ENCODE assay signal across 20 mouse cellular contexts in genomic region chr2:84627036-84627435, GRCm38 (mm10). TPM values are rescaled to one million over a fixed set of nuclear protein-coding genes. Genes with fewer than 3 reads are reported as not detected.
A peak's percentile ranks its signal among the peaks of the same experiment; 100 is the strongest.
DNase-seq lines count a peak whose midpoint lies in the region; ATAC-seq and TF ChIP-seq lines count a peak whose summit lies in the region.
"Had no signal": no experiment of that assay in that cellular context is flagged by ENCODE, and none has a peak within 500 bp of the region (broad histone marks: within the 10 kb centered on the region; RNA-seq: fewer than 3 reads in every experiment).

No protein-coding gene starts in this region.

- peak overlapping the region; percentile 6; the same call in 1 of the 2 replicates for H3K27ac ChIP-seq in heart, adult 2 months
- H3K27ac ChIP-seq in kidney, postnatal 0 days, result peak overlapping the region; percentile 14; the same call in 1 of the 2 replicates
- H3K27ac ChIP-seq in heart, postnatal 0 days (ENCODE audit: low read depth), result peak overlapping the region; percentile 62
- peak overlapping the region; percentile 48; the same call in 1 of the 2 replicates for H3K27ac ChIP-seq in stomach, embryonic 14.5 days (ENCODE audit: low read length)
- H3K27ac ChIP-seq in hindbrain, embryonic 14.5 days, result no peak overlapping the region
- H3K27ac ChIP-seq: midbrain, embryonic 13.5 days had no signal

- peaks cover 75% of the 10 kb centered on the region for H3K36me3 ChIP-seq in heart, adult 2 months (ENCODE audit: control insufficient read depth, insufficient read depth, low read length)
- H3K36me3 ChIP-seq in kidney, postnatal 0 days (ENCODE audit: insufficient read depth, low read length), result peaks cover 7% of the 10 kb centered on the region; the same call in 1 of the 2 replicates
- H3K36me3 ChIP-seq in heart, postnatal 0 days (replicated peaks; ENCODE audit: control insufficient read depth, insufficient read depth, low read length), result peaks cover 23% of the 10 kb centered on the region
- peaks cover 6% of the 10 kb centered on the region; the same call in 1 of the 2 replicates for H3K36me3 ChIP-seq in stomach, embryonic 14.5 days (ENCODE audit: control insufficient read depth, insufficient read depth, low read length)
- peaks cover 28% of the 10 kb centered on the region for H3K36me3 ChIP-seq in hindbrain, embryonic 14.5 days (replicated peaks; ENCODE audit: control insufficient read depth, insufficient read depth)

- DNase-seq in heart, adult 2 months, result no peak
- DNase-seq in heart, postnatal 25 days (ENCODE audit: low spot score), result no peak
- peak; percentile 28 for DNase-seq in kidney, postnatal 0 days (ENCODE audit: low spot score)
- no peak for DNase-seq in kidney, postnatal 4 days
- no peak for DNase-seq in heart, postnatal 0 days (ENCODE audit: low spot score)
- no peak for DNase-seq in adrenal gland, postnatal 10 days
- DNase-seq in hindbrain, embryonic 14.5 days (ENCODE audit: low spot score), result no peak
- DNase-seq: adrenal gland, postnatal 14 days; B cell, adult 2 months; cerebellum, postnatal 25 days; gastrocnemius, postnatal 14 days; lung, postnatal 4 days; spleen, adult 18-20 months had no signal

- 28% methylated on average over 3 of the region's 3 CpGs for WGBS in heart, adult 2 months
- WGBS in kidney, postnatal 0 days, result 27% methylated on average over 3 of the region's 3 CpGs
- WGBS in heart, postnatal 0 days, result 15% methylated on average over 3 of the region's 3 CpGs
- WGBS in stomach, embryonic 14.5 days, result 40% methylated on average over 3 of the region's 3 CpGs
- WGBS in hindbrain, embryonic 14.5 days, result 60% methylated on average over 3 of the region's 3 CpGs

- no peak for TF ChIP-seq CTCF in heart, adult 2 months (IDR thresholded peaks at IDR 0.05)
- no peak for TF ChIP-seq CTCF in kidney, postnatal 0 days (IDR thresholded peaks at IDR 0.05; ENCODE audit: low read depth)
- no peak for TF ChIP-seq CTCF in heart, postnatal 0 days (IDR thresholded peaks at IDR 0.05; ENCODE audit: low read depth)

- H3K4me2 ChIP-seq in kidney, postnatal 0 days (ENCODE audit: low read length), result no peak overlapping the region
- no peak overlapping the region; the same call in 1 of the 2 replicates for H3K4me2 ChIP-seq in heart, postnatal 0 days (ENCODE audit: low read depth, low read length)
- no peak overlapping the region for H3K4me2 ChIP-seq in stomach, embryonic 14.5 days (replicated peaks; ENCODE audit: low read depth, low read length)
- no peak overlapping the region for H3K4me2 ChIP-seq in hindbrain, embryonic 14.5 days (replicated peaks)
- H3K4me2 ChIP-seq: embryonic facial prominence, embryonic 12.5 days; midbrain, embryonic 13.5 days had no signal

- peaks cover 8% of the 10 kb centered on the region for H3K79me2 ChIP-seq in heart, adult 2 months (replicated peaks; ENCODE audit: control insufficient read depth, insufficient read depth, low read length)

- TF ChIP-seq POLR2A in heart, adult 2 months (IDR thresholded peaks at IDR 0.05; ENCODE audit: insufficient read depth, low read depth, low read length), result no peak

- intact Hi-C loops in heart, adult 2 months (cut with DNase I), result no loop called here
- intact Hi-C loops in heart, postnatal 25 days (cut with DNase I), result no loop called here

- H3K27me3 ChIP-seq in heart, adult 2 months (ENCODE audit: control insufficient read depth, insufficient read depth, low read length), result no peaks in the 10 kb centered on the region
- H3K27me3 ChIP-seq in kidney, postnatal 0 days (ENCODE audit: insufficient read depth, low read length), result no peaks in the 10 kb centered on the region
- no peaks in the 10 kb centered on the region for H3K27me3 ChIP-seq in heart, postnatal 0 days (ENCODE audit: control insufficient read depth, insufficient read depth, low read length)
- no peaks in the 10 kb centered on the region for H3K27me3 ChIP-seq in stomach, embryonic 14.5 days (ENCODE audit: control insufficient read depth, insufficient read depth, low read length)
- no peaks in the 10 kb centered on the region for H3K27me3 ChIP-seq in hindbrain, embryonic 14.5 days (ENCODE audit: control insufficient read depth, insufficient read depth, low read length)
- H3K27me3 ChIP-seq: embryonic facial prominence, embryonic 12.5 days; midbrain, embryonic 13.5 days had no signal

- no peaks in the 10 kb centered on the region for H3K9me3 ChIP-seq in kidney, postnatal 0 days (replicated peaks; ENCODE audit: low read length)
- no peaks in the 10 kb centered on the region for H3K9me3 ChIP-seq in heart, postnatal 0 days (replicated peaks; ENCODE audit: control insufficient read depth, low read length)
- no peaks in the 10 kb centered on the region for H3K9me3 ChIP-seq in stomach, embryonic 14.5 days (ENCODE audit: control insufficient read depth, low read depth, low read length)
- H3K9me3 ChIP-seq in hindbrain, embryonic 14.5 days (ENCODE audit: control insufficient read depth, low read length), result no peaks in the 10 kb centered on the region
- H3K9me3 ChIP-seq: embryonic facial prominence, embryonic 12.5 days; midbrain, embryonic 13.5 days had no signal

- TF ChIP-seq EP300 in heart, adult 2 months (IDR thresholded peaks at IDR 0.05; ENCODE audit: insufficient read depth, low read depth, low read length), result no peak
- no peak for TF ChIP-seq EP300 in heart, postnatal 0 days (IDR thresholded peaks at IDR 0.05; ENCODE audit: low read depth)

- peak; percentile 58 for ATAC-seq in kidney, postnatal 0 days (replicated peaks; ENCODE audit: low FRiP score, low read depth)
- ATAC-seq in heart, postnatal 0 days (ENCODE audit: insufficient read depth, low read depth), result no peak
- no peak for ATAC-seq in stomach, embryonic 14.5 days (ENCODE audit: insufficient number of reproducible peaks, insufficient read depth, low FRiP score, low read depth)
- ATAC-seq in hindbrain, embryonic 14.5 days (ENCODE audit: low FRiP score), result no peak
- ATAC-seq: forebrain, embryonic 16.5 days; midbrain, embryonic 13.5 days had no signal

- H3K4me3 ChIP-seq in heart, adult 2 months, result no peak overlapping the region
- H3K4me3 ChIP-seq in kidney, postnatal 0 days (replicated peaks; ENCODE audit: low read depth, low read length), result no peak overlapping the region
- H3K4me3 ChIP-seq in heart, postnatal 0 days (ENCODE audit: low read depth, low read length), result no peak overlapping the region
- no peak overlapping the region for H3K4me3 ChIP-seq in stomach, embryonic 14.5 days (ENCODE audit: low read depth, low read length)
- no peak overlapping the region for H3K4me3 ChIP-seq in hindbrain, embryonic 14.5 days (replicated peaks; ENCODE audit: low read length)
- H3K4me3 ChIP-seq: embryonic facial prominence, embryonic 12.5 days; midbrain, embryonic 13.5 days had no signal

- peaks cover 32% of the 10 kb centered on the region for H3K4me1 ChIP-seq in heart, adult 2 months (ENCODE audit: control insufficient read depth, insufficient read depth, low read length)
- peaks cover 28% of the 10 kb centered on the region for H3K4me1 ChIP-seq in kidney, postnatal 0 days (replicated peaks; ENCODE audit: insufficient read depth, low read length)
- H3K4me1 ChIP-seq in heart, postnatal 0 days (ENCODE audit: control insufficient read depth, insufficient read depth), result peaks cover 44% of the 10 kb centered on the region
- H3K4me1 ChIP-seq in stomach, embryonic 14.5 days (ENCODE audit: control insufficient read depth, insufficient read depth, low read length), result peaks cover 18% of the 10 kb centered on the region; the same call in 1 of the 2 replicates
- no peaks in the 10 kb centered on the region for H3K4me1 ChIP-seq in hindbrain, embryonic 14.5 days (replicated peaks; ENCODE audit: control insufficient read depth, insufficient read depth, low read length)
- H3K4me1 ChIP-seq: embryonic facial prominence, embryonic 12.5 days; midbrain, embryonic 13.5 days had no signal

- 0 out of 2 replicates have a peak overlapping the region, but pooled peaks have one; percentile 34 for H3K9ac ChIP-seq in heart, adult 2 months (ENCODE audit: low read depth, low read length)
- no peak overlapping the region for H3K9ac ChIP-seq in kidney, postnatal 0 days (ENCODE audit: low read depth, low read length)
- no peak overlapping the region for H3K9ac ChIP-seq in heart, postnatal 0 days (replicated peaks; ENCODE audit: low read depth, low read length)
- H3K9ac ChIP-seq in stomach, embryonic 14.5 days (replicated peaks; ENCODE audit: low read depth, low read length), result no peak overlapping the region
- H3K9ac ChIP-seq in hindbrain, embryonic 14.5 days, result no peak overlapping the region
- H3K9ac ChIP-seq: embryonic facial prominence, embryonic 12.5 days; midbrain, embryonic 13.5 days had no signal

RNA-seq across cellular contexts. Expression of gene Ctnnd1, which starts 23.5 kb away (rescaled TPM):
- total RNA-seq in heart, adult 2 months (2021), result 10 to 100 TPM; 53.4 to 61.4 TPM
- polyA plus RNA-seq in heart, adult 2 months (2012; rRNA removed), result 26.5 and 54.5 TPM in 2 replicates
- total RNA-seq in heart, postnatal 25 days (2021), result 10 to 100 TPM; 66.6 to 70.4 TPM
- polyA plus RNA-seq in kidney, postnatal 0 days (2015; fragmentation: Nextera tagmentation; extraction: Ambion mirVana), result 35.0 and 37.4 TPM in 2 replicates
- total RNA-seq in heart, postnatal 0 days (2014; rRNA removed; ENCODE audit: low replicate concordance), result 121 and 156 TPM in 2 replicates
- 26.5 and 29.8 TPM in 2 replicates for polyA plus RNA-seq in heart, postnatal 0 days (2015; fragmentation: Nextera tagmentation; extraction: Ambion mirVana)
- polyA plus RNA-seq in stomach, embryonic 14.5 days (2014; fragmentation: Nextera tagmentation; extraction: Ambion mirVana), result 63.5 and 68.2 TPM in 2 replicates
- total RNA-seq in adrenal gland, postnatal 10 days (2021), result 100 to 1,000 TPM; 112 to 126 TPM
- 30.7 and 34.8 TPM in 2 replicates for polyA plus RNA-seq in hindbrain, embryonic 14.5 days (2014; fragmentation: Nextera tagmentation; extraction: Ambion mirVana)

RNA-seq across cellular contexts. Expression of gene Btbd18, which starts 31.8 kb away (rescaled TPM):
- not detected for total RNA-seq in heart, adult 2 months (2021)
- polyA plus RNA-seq in heart, adult 2 months (2012; rRNA removed), result not detected in 2 replicates
- not detected for total RNA-seq in heart, postnatal 25 days (2021)
- polyA plus RNA-seq in kidney, postnatal 0 days (2015; fragmentation: Nextera tagmentation; extraction: Ambion mirVana), result 0.09 and 0.18 TPM in 2 replicates
- total RNA-seq in heart, postnatal 0 days (2014; rRNA removed; ENCODE audit: low replicate concordance), result not detected in 2 replicates
- polyA plus RNA-seq in heart, postnatal 0 days (2015; fragmentation: Nextera tagmentation; extraction: Ambion mirVana), result 0.05 and 0.08 TPM in 2 replicates
- 0.39 and 0.45 TPM in 2 replicates for polyA plus RNA-seq in stomach, embryonic 14.5 days (2014; fragmentation: Nextera tagmentation; extraction: Ambion mirVana)
- total RNA-seq in adrenal gland, postnatal 10 days (2021), result under 1 TPM in 1 of 2 experiments, not detected in 1; 0.15 TPM
- polyA plus RNA-seq in hindbrain, embryonic 14.5 days (2014; fragmentation: Nextera tagmentation; extraction: Ambion mirVana), result 0.16 and 0.40 TPM in 2 replicates
- total RNA-seq: adrenal gland, postnatal 14 days; gastrocnemius, postnatal 14 days; left cerebral cortex, postnatal 36 days had no signal

RNA-seq across cellular contexts. Expression of gene Selenoh, which starts 43.5 kb away (rescaled TPM):
- total RNA-seq in heart, adult 2 months (2021), result 10 to 100 TPM; 21.8 to 28.0 TPM
- 18.0 and 19.6 TPM in 2 replicates for polyA plus RNA-seq in heart, adult 2 months (2012; rRNA removed)
- 10 to 100 TPM; 22.4 to 25.2 TPM for total RNA-seq in heart, postnatal 25 days (2021)
- polyA plus RNA-seq in kidney, postnatal 0 days (2015; fragmentation: Nextera tagmentation; extraction: Ambion mirVana), result 243 and 244 TPM in 2 replicates
- total RNA-seq in heart, postnatal 0 days (2014; rRNA removed; ENCODE audit: low replicate concordance), result 240 and 350 TPM in 2 replicates
- polyA plus RNA-seq in heart, postnatal 0 days (2015; fragmentation: Nextera tagmentation; extraction: Ambion mirVana), result 137 and 149 TPM in 2 replicates
- 262 and 316 TPM in 2 replicates for polyA plus RNA-seq in stomach, embryonic 14.5 days (2014; fragmentation: Nextera tagmentation; extraction: Ambion mirVana)
- total RNA-seq in adrenal gland, postnatal 10 days (2021), result 10 to 100 TPM; 55.4 to 67.6 TPM
- 196 and 205 TPM in 2 replicates for polyA plus RNA-seq in hindbrain, embryonic 14.5 days (2014; fragmentation: Nextera tagmentation; extraction: Ambion mirVana)

RNA-seq across cellular contexts. Expression of gene Gm28635, which starts 50.8 kb away (rescaled TPM):
- total RNA-seq in heart, adult 2 months (2021), result 1 to 10 TPM; 5.8 to 5.9 TPM
- polyA plus RNA-seq in heart, adult 2 months (2012; rRNA removed), result not detected in 2 replicates
- 1 to 10 TPM; 5.4 to 5.8 TPM for total RNA-seq in heart, postnatal 25 days (2021)
- polyA plus RNA-seq in kidney, postnatal 0 days (2015; fragmentation: Nextera tagmentation; extraction: Ambion mirVana), result not detected in 2 replicates
- not detected in 2 replicates for total RNA-seq in heart, postnatal 0 days (2014; rRNA removed; ENCODE audit: low replicate concordance)
- polyA plus RNA-seq in heart, postnatal 0 days (2015; fragmentation: Nextera tagmentation; extraction: Ambion mirVana), result not detected in 2 replicates
- polyA plus RNA-seq in stomach, embryonic 14.5 days (2014; fragmentation: Nextera tagmentation; extraction: Ambion mirVana), result not detected in 2 replicates
- total RNA-seq in adrenal gland, postnatal 10 days (2021), result not detected
- not detected in 2 replicates for polyA plus RNA-seq in hindbrain, embryonic 14.5 days (2014; fragmentation: Nextera tagmentation; extraction: Ambion mirVana)
- total RNA-seq: adrenal gland, postnatal 14 days; gastrocnemius, postnatal 14 days had no signal
- polyA plus RNA-seq: embryonic facial prominence, embryonic 12.5 days; forebrain, embryonic 16.5 days; midbrain, embryonic 13.5 days; neural tube, embryonic 11.5 days; thymus, postnatal 0 days had no signal

RNA-seq across cellular contexts. Expression of gene Med19, which starts 51.2 kb away (rescaled TPM):
- total RNA-seq in heart, adult 2 months (2021), result 10 to 100 TPM; 11.5 to 14.2 TPM
- 6.8 and 10.4 TPM in 2 replicates for polyA plus RNA-seq in heart, adult 2 months (2012; rRNA removed)
- 10 to 100 TPM; 13.2 to 13.7 TPM for total RNA-seq in heart, postnatal 25 days (2021)
- polyA plus RNA-seq in kidney, postnatal 0 days (2015; fragmentation: Nextera tagmentation; extraction: Ambion mirVana), result 33.3 and 34.6 TPM in 2 replicates
- total RNA-seq in heart, postnatal 0 days (2014; rRNA removed; ENCODE audit: low replicate concordance), result 8.1 and 41.5 TPM in 2 replicates
- polyA plus RNA-seq in heart, postnatal 0 days (2015; fragmentation: Nextera tagmentation; extraction: Ambion mirVana), result 15.9 and 17.0 TPM in 2 replicates
- polyA plus RNA-seq in stomach, embryonic 14.5 days (2014; fragmentation: Nextera tagmentation; extraction: Ambion mirVana), result 38.3 and 38.6 TPM in 2 replicates
- 10 to 100 TPM; 18.3 to 19.5 TPM for total RNA-seq in adrenal gland, postnatal 10 days (2021)
- 59.3 and 61.3 TPM in 2 replicates for polyA plus RNA-seq in hindbrain, embryonic 14.5 days (2014; fragmentation: Nextera tagmentation; extraction: Ambion mirVana)
